Mouse (Mus musculus): ENCODE measurements around the gene Casc1. TPM values are rescaled to one million over a fixed set of nuclear protein-coding genes. Genes with fewer than 3 reads are reported as not detected.

The Casc1 gene
- 0.92 and 1.0 TPM in 2 replicates for polyA plus RNA-seq (2015; fragmentation: Nextera tagmentation; extraction: Ambion mirVana)

DNA sequence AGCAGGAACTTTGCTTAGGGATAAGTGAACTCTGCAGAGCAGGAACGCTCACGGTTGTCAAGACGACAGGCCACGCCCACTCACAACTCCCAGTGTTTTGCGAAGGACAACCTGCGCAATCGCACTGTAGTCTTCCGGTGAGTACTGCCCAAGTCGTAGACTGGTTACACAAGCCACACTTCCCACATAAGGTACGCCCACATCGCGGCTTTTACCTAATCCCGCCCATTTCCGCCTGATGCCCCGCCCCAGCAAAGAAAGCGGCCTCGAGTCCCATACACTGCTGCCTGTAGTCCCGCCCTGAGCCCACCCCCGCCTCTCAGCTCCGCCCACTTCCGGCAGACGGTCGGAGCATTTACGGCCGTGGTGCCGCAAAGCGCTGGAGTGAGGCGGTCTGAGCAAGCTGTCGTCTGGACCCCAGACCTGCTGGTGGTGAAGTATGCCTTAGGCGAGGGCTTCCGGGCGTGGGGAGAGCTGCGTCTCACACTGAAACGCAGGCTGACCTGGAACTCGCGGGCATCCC, at the start of gene Casc1, which contains the start of gene Etfrf1:
Gene Casc1 (minus strand): TSS at position 190 of the 523 bp plus-strand sequence.
Gene Etfrf1 (plus strand): TSS at position 319 of the 523 bp plus-strand sequence.
- under 1% methylated on average over 36 of the region's 36 CpGs for WGBS
- H3K4me1 ChIP-seq (ENCODE audit: control insufficient read depth, insufficient read depth, low read length), result peaks cover 13% of the 10 kb centered on the region

DNA sequence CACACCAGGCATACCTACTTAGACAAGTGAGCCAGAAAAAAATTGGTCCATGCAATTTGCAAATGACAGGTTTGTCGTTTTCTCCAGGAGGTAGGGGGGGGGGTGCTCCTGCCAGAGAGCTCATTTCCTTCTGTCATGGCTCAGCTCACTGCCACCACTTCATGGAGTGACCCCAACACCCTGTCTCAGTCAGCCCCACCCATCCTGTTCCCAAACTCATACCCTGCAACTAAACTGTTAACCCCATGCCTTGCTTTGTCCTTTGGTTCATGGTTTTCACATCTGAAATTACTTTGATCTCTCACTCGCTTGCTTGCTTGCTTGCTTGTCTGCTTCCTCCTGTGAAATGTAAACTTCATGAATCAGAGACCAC, 45.9 kb upstream of the Casc1 start:
- no peaks in the 10 kb centered on the region for H3K9me3 ChIP-seq (replicated peaks; ENCODE audit: control insufficient read depth, low read length, poor library complexity, severe bottlenecking)
- ATAC-seq, result no peak
- H3K27me3 ChIP-seq (ENCODE audit: control insufficient read depth, insufficient read depth, low read depth, low read length), result no peaks in the 10 kb centered on the region
- H3K9ac ChIP-seq (ENCODE audit: low read depth, low read length), result no peak overlapping the region
- WGBS, result 56% methylated on average over 2 of the region's 2 CpGs
- no peak overlapping the region for H3K4me3 ChIP-seq (ENCODE audit: low read depth, low read length)
- H3K4me2 ChIP-seq (ENCODE audit: low read length), result no peak overlapping the region
- H3K27ac ChIP-seq (ENCODE audit: low read length), result no peak overlapping the region
- H3K36me3 ChIP-seq (ENCODE audit: control insufficient read depth, insufficient read depth, low read length), result no peaks in the 10 kb centered on the region
- no peaks in the 10 kb centered on the region for H3K4me1 ChIP-seq (ENCODE audit: control insufficient read depth, insufficient read depth, low read length)

More for the DNA sequence above, at the start of gene Casc1, which contains the start of gene Etfrf1:
- no peaks in the 10 kb centered on the region for H3K27me3 ChIP-seq (ENCODE audit: control insufficient read depth, insufficient read depth, low read depth, low read length)
- H3K4me2 ChIP-seq (ENCODE audit: low read length), result peak within 1 kb of the TSS; percentile 75
- H3K4me3 ChIP-seq (ENCODE audit: low read depth, low read length), result peak within 1 kb of the TSS; percentile 78
- peak within 1 kb of the TSS; percentile 95 for H3K27ac ChIP-seq (ENCODE audit: low read length)
- H3K9ac ChIP-seq (ENCODE audit: low read depth, low read length), result peak within 1 kb of the TSS; percentile 88
- no peaks in the 10 kb centered on the region for H3K36me3 ChIP-seq (ENCODE audit: control insufficient read depth, insufficient read depth, low read length)
- H3K9me3 ChIP-seq (replicated peaks; ENCODE audit: control insufficient read depth, low read length, poor library complexity, severe bottlenecking), result no peaks in the 10 kb centered on the region
- ATAC-seq, result peak; percentile 100

DNA sequence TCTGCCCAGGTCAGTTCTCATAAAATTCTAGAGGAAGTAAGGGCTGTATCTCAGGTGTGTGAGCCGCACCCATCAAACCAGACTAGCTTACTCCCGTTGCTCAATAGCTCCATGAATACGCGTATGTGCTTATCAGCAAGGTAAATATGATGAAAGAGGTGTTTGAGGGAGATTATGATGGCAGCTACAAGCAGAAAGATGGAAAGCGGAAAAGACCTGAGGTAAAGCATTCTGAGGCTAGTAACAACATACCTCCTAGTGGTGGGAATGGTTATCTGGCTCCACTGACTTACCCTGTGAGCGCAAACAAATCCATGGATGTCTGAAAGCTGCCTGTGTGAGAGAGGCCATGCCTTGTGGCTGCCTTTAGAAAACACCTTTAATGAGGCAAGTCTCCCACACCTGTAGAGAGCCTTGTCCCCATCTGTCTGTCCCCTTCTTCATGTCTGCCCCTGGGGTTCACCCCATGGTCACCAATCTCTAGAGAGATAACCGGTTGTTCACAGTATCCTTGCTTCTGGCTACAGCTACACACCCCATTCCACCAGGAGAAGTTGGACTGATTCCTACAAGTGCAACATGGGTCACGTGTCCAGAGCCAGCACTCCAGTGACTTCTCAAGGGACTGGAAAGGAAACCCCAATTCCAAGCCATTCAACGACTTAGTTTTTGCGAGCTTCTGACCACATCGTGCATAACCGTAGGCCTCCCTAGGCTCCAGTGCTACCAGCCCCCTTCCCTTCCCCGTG, 45.3 kb upstream of the Casc1 start:
- H3K4me1 ChIP-seq (ENCODE audit: control insufficient read depth, insufficient read depth, low read length), result no peaks in the 10 kb centered on the region
- H3K27me3 ChIP-seq (ENCODE audit: control insufficient read depth, insufficient read depth, low read depth, low read length), result no peaks in the 10 kb centered on the region
- H3K27ac ChIP-seq (ENCODE audit: low read length), result no peak overlapping the region
- no peak overlapping the region for H3K4me2 ChIP-seq (ENCODE audit: low read length)
- no peaks in the 10 kb centered on the region for H3K36me3 ChIP-seq (ENCODE audit: control insufficient read depth, insufficient read depth, low read length)
- WGBS, result 85% methylated on average over 13 of the region's 13 CpGs
- no peak for ATAC-seq
- no peaks in the 10 kb centered on the region for H3K9me3 ChIP-seq (replicated peaks; ENCODE audit: control insufficient read depth, low read length, poor library complexity, severe bottlenecking)
- no peak overlapping the region for H3K4me3 ChIP-seq (ENCODE audit: low read depth, low read length)
- H3K9ac ChIP-seq (ENCODE audit: low read depth, low read length), result no peak overlapping the region

DNA sequence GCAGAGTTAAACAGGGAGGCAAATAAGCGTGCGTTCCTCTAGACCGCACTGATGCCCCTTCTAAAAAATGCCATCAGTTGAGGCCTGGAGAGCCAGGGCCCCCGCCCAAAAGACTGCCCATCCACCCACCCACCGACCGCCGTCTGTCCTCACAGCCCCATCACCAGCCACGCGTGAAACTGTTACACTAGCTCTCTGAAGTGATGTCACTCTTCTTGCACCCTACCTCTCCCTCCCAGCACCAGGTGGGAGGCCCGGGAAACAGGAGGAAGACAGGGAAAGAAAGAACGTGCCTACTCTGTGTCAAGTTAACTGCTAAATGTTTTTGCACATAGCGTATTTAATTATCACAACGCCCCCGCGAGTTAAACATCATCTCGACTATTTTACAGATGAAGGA, 40.0 kb upstream of the Casc1 start:
- H3K4me2 ChIP-seq (ENCODE audit: low read length), result peak overlapping the region; percentile 74
- H3K4me3 ChIP-seq (ENCODE audit: low read depth, low read length), result peak overlapping the region; percentile 75
- peak overlapping the region; percentile 92 for H3K9ac ChIP-seq (ENCODE audit: low read depth, low read length)
- peak; percentile 43 for ATAC-seq
- peak overlapping the region; percentile 89 for H3K27ac ChIP-seq (ENCODE audit: low read length)
- no peaks in the 10 kb centered on the region for H3K27me3 ChIP-seq (ENCODE audit: control insufficient read depth, insufficient read depth, low read depth, low read length)
- WGBS, result 11% methylated on average over 16 of the region's 16 CpGs
- no peaks in the 10 kb centered on the region for H3K36me3 ChIP-seq (ENCODE audit: control insufficient read depth, insufficient read depth, low read length)
- H3K4me1 ChIP-seq (ENCODE audit: control insufficient read depth, insufficient read depth, low read length), result peaks cover 19% of the 10 kb centered on the region
- H3K9me3 ChIP-seq (replicated peaks; ENCODE audit: control insufficient read depth, low read length, poor library complexity, severe bottlenecking), result no peaks in the 10 kb centered on the region

DNA sequence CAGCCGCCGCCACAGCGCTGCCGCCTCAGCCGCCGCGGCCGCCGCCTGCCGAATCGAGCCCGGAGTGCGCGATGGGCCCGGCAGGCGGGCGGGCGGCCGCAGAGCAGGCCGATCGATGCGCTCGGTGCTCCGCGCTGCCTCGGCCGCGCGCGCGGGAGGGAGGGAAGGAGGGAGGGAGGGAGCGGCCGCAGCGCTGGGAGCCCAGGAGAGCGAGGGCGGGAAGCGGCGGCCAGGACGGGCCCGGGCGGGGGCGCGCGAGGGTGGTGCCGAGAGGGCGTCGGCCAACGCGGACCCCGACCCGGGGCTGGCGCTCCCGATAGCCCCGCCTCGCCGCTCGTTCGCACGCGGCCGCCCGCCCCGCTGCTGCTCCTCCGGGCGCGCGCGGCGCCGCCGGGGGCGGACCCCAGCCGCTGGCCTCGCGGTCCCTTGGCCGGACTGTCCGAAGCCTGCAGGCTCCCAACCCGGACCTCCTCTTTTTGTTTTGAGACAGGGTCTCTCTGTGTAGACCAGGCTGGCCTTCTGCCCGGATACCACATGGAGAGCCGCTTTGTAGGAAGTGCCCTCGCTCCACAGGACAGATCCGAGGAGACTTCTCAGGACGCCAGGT, 39.5 kb upstream of the Casc1 start, which contains the start of gene Kras:
Gene Kras (minus strand): TSS at position 55 of the 607 bp plus-strand sequence.
- peak within 1 kb of the TSS; percentile 92 for H3K9ac ChIP-seq (ENCODE audit: low read depth, low read length)
- H3K36me3 ChIP-seq (ENCODE audit: control insufficient read depth, insufficient read depth, low read length), result no peaks in the 10 kb centered on the region
- peak within 1 kb of the TSS; percentile 75 for H3K4me3 ChIP-seq (ENCODE audit: low read depth, low read length)
- H3K27me3 ChIP-seq (ENCODE audit: control insufficient read depth, insufficient read depth, low read depth, low read length), result no peaks in the 10 kb centered on the region
- peak within 1 kb of the TSS; percentile 78 for H3K4me2 ChIP-seq (ENCODE audit: low read length)
- ATAC-seq, result peak; percentile 89
- under 1% methylated on average over 45 of the region's 83 CpGs for WGBS
- no peaks in the 10 kb centered on the region for H3K9me3 ChIP-seq (replicated peaks; ENCODE audit: control insufficient read depth, low read length, poor library complexity, severe bottlenecking)
- H3K4me1 ChIP-seq (ENCODE audit: control insufficient read depth, insufficient read depth, low read length), result peaks cover 19% of the 10 kb centered on the region
- peak within 1 kb of the TSS; percentile 89 for H3K27ac ChIP-seq (ENCODE audit: low read length)

DNA sequence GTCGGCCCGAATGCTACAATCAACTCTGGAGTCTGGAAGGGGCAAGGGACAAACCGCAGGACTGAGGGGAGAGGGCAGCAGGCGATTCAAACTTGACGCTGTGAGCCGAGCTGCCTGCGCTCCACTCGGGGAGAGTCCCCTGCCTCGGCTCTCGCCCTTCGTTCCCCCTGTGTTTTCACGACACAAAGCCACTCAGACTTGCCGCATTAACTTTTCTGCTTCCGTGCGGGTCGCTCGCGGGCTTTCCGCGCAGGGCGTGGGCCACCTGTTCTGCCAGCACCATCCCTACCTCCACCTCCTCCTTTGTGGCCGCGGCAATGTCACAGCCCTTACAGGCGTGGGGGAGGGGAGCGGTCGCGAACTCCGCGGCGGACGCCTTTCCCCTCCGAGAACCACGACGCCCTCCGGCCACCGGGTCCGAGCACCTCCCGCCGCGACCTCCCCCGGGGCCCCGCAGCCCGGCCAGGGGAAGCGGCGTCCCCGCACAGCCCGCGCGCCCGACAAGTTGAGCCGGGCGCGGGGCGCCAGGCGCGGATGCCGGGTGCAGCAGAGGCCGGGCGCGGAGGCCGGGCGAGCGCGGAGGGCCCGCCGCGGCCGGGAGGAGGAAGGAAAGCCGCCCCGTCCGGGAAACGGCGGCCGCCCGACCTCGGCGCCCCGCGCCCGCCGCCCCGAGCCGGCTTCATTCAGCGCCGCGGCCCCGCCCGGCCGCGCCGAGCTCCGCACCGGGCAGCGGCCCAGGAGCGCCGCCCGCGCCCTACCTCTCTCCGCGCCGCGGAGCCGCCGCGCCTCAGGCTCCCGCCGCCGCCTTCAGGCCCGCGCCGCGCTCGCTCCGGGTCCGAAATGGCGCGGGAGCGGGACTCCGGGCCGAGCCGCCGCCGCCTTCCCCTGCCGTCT, 38.7 kb upstream of the Casc1 start:
- peak overlapping the region; percentile 89 for H3K27ac ChIP-seq (ENCODE audit: low read length)
- H3K4me2 ChIP-seq (ENCODE audit: low read length), result peak overlapping the region; percentile 78
- H3K9ac ChIP-seq (ENCODE audit: low read depth, low read length), result peak overlapping the region; percentile 92
- no peaks in the 10 kb centered on the region for H3K9me3 ChIP-seq (replicated peaks; ENCODE audit: control insufficient read depth, low read length, poor library complexity, severe bottlenecking)
- no peaks in the 10 kb centered on the region for H3K36me3 ChIP-seq (ENCODE audit: control insufficient read depth, insufficient read depth, low read length)
- H3K27me3 ChIP-seq (ENCODE audit: control insufficient read depth, insufficient read depth, low read depth, low read length), result no peaks in the 10 kb centered on the region
- WGBS, result under 1% methylated on average over 75 of the region's 124 CpGs
- H3K4me1 ChIP-seq (ENCODE audit: control insufficient read depth, insufficient read depth, low read length), result peaks cover 19% of the 10 kb centered on the region
- peak overlapping the region; percentile 75 for H3K4me3 ChIP-seq (ENCODE audit: low read depth, low read length)
- ATAC-seq, result peak; percentile 52

DNA sequence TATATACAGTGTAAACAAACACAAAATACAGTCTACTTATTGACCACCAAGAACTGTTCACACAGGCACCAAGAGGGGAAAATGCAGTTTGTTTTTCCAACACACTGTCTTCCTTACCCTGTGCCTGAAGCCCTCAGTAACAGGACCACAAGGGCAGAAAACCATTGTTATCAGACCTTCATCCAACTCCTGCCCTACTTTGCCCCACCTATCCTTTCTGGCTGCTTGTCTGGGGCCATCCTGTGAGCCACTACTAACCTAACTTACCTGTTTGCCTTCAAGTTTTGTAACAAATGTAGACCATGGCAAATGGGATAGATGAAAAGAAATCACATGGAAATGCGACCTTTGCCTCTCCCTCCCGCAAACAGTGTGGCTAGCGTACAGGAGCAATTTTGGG, 37.1 kb upstream of the Casc1 start:
- WGBS, result 56% methylated on average over 3 of the region's 3 CpGs
- no peaks in the 10 kb centered on the region for H3K36me3 ChIP-seq (ENCODE audit: control insufficient read depth, insufficient read depth, low read length)
- peak overlapping the region; percentile 46; the same call in 1 of the 2 replicates for H3K9ac ChIP-seq (ENCODE audit: low read depth, low read length)
- H3K27me3 ChIP-seq (ENCODE audit: control insufficient read depth, insufficient read depth, low read depth, low read length), result no peaks in the 10 kb centered on the region
- H3K9me3 ChIP-seq (replicated peaks; ENCODE audit: control insufficient read depth, low read length, poor library complexity, severe bottlenecking), result no peaks in the 10 kb centered on the region
- H3K27ac ChIP-seq (ENCODE audit: low read length), result no peak overlapping the region
- ATAC-seq, result no peak
- H3K4me1 ChIP-seq (ENCODE audit: control insufficient read depth, insufficient read depth, low read length), result peaks cover 19% of the 10 kb centered on the region
- H3K4me2 ChIP-seq (ENCODE audit: low read length), result peak overlapping the region; percentile 46
- H3K4me3 ChIP-seq (ENCODE audit: low read depth, low read length), result peak overlapping the region; percentile 19

DNA sequence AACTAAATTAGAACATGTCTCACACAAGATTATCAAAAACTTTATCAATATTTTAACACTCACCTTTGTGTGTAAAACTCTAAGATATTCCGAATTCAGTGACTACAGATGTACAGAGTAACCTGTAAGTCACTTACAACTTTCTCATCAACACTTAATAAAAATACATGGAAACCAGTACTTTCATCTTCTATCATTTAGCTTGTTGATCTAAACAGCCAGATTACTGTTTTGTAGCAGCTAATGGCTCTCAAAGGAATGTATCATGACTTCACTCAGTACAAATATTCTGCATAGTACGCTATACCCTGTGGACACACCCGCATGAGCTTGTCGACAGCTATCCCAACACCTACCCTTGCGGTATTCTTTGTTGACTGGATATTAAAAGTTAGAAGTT, 36.0 kb upstream of the Casc1 start:
- H3K36me3 ChIP-seq (ENCODE audit: control insufficient read depth, insufficient read depth, low read length), result no peaks in the 10 kb centered on the region
- H3K9ac ChIP-seq (ENCODE audit: low read depth, low read length), result no peak overlapping the region
- no peak overlapping the region for H3K4me2 ChIP-seq (ENCODE audit: low read length)
- WGBS, result 95% methylated on average over 5 of the region's 5 CpGs
- H3K4me1 ChIP-seq (ENCODE audit: control insufficient read depth, insufficient read depth, low read length), result peaks cover 19% of the 10 kb centered on the region
- no peak overlapping the region for H3K4me3 ChIP-seq (ENCODE audit: low read depth, low read length)
- no peak overlapping the region for H3K27ac ChIP-seq (ENCODE audit: low read length)
- ATAC-seq, result no peak
- H3K27me3 ChIP-seq (ENCODE audit: control insufficient read depth, insufficient read depth, low read depth, low read length), result no peaks in the 10 kb centered on the region
- no peaks in the 10 kb centered on the region for H3K9me3 ChIP-seq (replicated peaks; ENCODE audit: control insufficient read depth, low read length, poor library complexity, severe bottlenecking)

Data from midbrain, embryonic 16.5 days (tissue).